Mouse (Mus musculus) kidney, embryonic 14.5 days (tissue): ENCODE data around the gene Vax2. TPM values are rescaled to one million over a fixed set of nuclear protein-coding genes. Genes with fewer than 3 reads are reported as not detected.

Source experiments
- polyA plus RNA-seq: library from polyadenylated mRNA; unstranded; fragments of >200 nt; fragmentation: Nextera tagmentation; extraction: Ambion mirVana; gene quantifications from 2 replicates; pipeline ENCODE4 v1.2.1, GENCODE M21; 2014

The Vax2 gene
- polyA plus RNA-seq, 1 experiment from 2014 or later = not detected

Other genes starting within 250 kb of the Vax2 start
- 69.3 and 78.2 TPM in 2 replicates for gene Dguok, start 204.3 kb upstream of the Vax2 start, polyA plus RNA-seq
- 4.0 and 7.6 TPM in 2 replicates for gene Actg2, start 175.0 kb upstream of the Vax2 start, polyA plus RNA-seq
- 19.1 and 24.2 TPM in 2 replicates for gene Stambp, start 138.5 kb upstream of the Vax2 start, polyA plus RNA-seq
- not detected in 2 replicates for gene Clec4f, start 55.1 kb upstream of the Vax2 start, polyA plus RNA-seq
- not detected in 2 replicates for gene Cd207, start 33.4 kb upstream of the Vax2 start, polyA plus RNA-seq
- 3.5 and 3.6 TPM in 2 replicates for gene Atp6v1b1, start 31.7 kb downstream of the Vax2 start, polyA plus RNA-seq
- gene Ankrd53, start 51.4 kb downstream of the Vax2 start, polyA plus RNA-seq = 0.21 and 0.28 TPM in 2 replicates
- 59.8 and 67.3 TPM in 2 replicates for gene Tex261, start 64.5 kb downstream of the Vax2 start, polyA plus RNA-seq
- 42.7 and 43.5 TPM in 2 replicates for gene Nagk, start 83.7 kb downstream of the Vax2 start, polyA plus RNA-seq
- gene Paip2b, start 120.5 kb downstream of the Vax2 start, polyA plus RNA-seq = 18.2 and 22.0 TPM in 2 replicates
- gene Zfp638, start 155.8 kb downstream of the Vax2 start, polyA plus RNA-seq = 72.4 and 93.1 TPM in 2 replicates